Mouse (Mus musculus): ENCODE data around the gene B230219D22Rik.
A peak's percentile ranks its signal among the peaks of the same experiment; 100 is the strongest.
"Not testable (repeated sequence)": the region's sequence is repeated elsewhere in the genome, so short reads cannot be mapped to it uniquely, and the experiment has no call there.

The B230219D22Rik gene

DNA sequence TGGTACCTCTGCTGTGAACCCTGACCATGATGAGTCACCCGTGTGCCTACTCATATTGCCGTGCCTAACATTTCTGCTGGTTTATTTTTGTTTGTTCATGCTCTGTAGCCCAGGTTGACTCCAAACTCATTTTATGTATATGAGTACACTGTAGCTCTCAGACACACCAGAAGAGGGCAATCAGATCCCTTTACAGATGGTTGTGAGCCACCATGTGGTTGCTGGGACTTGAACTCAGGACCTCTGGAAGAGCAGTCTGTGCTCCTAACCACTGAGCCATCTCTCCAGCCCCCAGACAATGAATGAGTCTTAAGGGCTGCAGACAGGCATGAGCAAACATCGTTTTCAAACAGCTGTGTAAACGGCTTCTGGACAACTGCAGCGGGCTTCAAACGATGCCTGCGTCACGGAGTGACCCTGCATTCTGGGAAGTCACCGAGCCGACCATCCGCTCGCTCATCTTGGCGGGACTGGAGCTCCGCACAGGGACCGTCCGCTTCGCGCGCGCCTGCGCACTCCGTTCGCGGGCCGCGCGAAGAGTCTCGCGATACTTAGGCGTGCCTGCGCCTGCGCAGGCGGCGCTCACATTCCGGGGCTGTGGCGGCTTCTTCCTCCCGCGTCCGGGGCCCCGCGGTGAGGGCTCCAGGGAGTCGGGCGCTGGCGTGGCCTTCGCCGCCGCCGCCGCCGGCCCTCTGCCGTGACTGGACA is at the start of gene B230219D22Rik:
Gene B230219D22Rik (plus strand): TSS at position 590 of the 708 bp plus-strand sequence.
- peak; percentile 92 for DNase-seq

DNA sequence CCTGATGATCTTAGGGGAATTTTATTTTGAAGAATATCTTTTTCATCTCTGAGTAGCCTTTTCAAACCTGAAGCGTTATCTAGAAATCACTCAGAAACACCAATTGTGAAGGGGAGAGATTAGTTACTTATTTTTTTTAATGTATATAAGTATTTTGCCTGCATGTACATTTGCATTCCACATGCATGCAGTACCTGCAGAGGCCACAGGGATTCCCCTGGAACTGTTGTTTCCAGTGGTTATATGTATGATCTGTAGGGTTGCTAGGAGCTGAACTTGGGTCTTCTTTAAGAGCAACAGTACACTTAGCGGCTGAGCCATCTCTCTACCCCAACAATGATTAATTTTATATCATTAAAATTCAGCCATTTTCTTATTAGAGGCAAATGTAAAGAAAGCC is 48.4 kb upstream of the B230219D22Rik start:
- DNase-seq = peak; percentile 60

DNA sequence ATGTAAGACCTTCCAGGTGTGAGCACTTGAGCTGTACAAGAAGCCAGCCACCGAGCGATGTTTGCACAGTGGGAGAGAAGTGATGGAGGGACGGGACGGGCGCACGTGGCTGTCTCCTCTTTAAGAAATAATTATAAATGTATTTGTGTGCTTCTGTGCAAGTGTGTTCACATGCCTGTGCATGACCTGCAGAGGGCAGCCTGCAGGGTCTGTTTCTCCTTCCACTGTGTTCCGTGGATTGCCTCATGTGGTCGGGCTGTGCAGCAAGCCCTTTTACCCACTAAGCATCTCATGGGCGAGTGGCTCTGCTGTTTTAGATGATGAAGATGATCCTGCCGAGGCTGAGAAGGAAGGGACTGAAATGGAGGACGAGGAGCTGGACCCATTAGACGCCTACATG is 42.8 kb upstream of the B230219D22Rik start:
- DNase-seq = no peak

DNA sequence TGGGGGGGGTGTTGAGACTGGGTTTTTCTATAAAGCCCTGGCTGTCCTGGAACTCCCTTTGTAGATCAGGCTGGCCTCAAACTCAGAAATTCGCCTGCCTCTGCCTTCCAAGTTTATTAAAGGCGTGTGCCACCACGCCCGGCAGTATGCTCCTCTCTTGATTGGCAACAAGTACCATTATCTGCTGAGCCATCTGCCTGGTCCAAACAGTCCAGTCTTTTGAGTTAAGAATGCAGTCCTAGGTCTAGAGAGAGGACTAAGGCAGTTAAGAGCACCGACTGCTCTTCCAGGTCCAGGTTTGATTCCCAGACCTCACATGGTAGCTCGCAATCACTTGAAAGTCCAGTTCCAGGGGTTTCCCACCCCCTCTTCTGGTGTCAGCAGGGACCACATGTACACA is 41.9 kb upstream of the B230219D22Rik start:
- no peak for DNase-seq

DNA sequence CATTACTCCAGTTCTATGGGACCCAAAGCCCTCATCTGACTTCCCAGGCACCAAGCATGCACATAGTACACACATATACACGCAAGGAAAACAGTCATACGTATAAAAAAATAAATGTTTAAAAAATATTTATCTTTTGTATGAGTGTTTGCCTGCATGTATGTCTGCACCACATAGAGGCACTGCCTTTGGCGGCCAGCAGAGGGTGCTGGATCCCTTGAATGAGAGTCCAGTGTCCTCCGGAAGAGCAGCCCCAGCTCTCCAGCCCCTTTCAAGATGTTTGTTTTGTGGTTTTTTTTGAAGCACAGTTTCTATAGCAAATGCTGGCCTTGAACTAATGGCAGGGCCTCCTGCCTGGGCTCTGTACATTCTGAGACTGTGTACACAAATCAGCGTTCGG is 24.4 kb upstream of the B230219D22Rik start:
- peak; percentile 70 for DNase-seq

DNA sequence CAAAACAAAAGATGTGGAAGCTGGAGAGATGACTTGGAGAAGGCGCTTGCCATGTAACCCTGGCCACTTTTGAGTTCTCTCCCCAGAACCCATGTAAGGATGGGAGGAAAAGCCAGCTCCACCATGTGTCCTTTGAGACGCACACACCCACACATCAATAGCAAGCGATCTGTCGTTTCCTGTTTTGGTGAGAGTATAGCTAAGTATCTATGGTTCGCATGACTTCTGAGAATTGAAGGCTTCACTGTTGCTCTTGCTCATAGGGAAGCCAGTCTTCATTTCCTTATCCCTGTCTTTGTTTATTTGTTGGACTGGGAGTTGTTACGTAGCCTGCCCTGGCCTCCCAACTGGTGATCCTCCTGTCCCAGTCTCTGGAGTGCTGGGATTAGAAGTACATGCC is 20.2 kb upstream of the B230219D22Rik start:
- no peak for DNase-seq

DNA sequence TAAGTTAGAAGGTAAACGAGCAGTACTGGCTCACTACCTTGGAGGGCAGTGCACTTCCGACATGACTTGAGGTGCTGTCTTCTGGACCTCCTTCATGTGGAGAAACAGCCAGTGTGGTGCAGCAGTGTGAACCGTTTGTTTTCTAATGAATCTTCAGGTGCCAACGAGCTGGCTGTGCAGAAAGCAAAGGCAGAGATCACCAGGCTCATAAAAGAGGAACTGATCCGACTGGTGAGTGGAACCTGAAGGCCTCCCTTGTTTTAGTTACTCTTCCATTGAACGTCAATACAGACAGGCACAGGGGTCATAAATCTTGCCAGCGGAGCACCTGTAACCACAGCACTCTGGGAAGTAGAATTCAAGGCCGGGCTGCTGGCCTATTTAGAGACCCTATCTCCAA is 15.6 kb upstream of the B230219D22Rik start:
- DNase-seq = no peak

DNA sequence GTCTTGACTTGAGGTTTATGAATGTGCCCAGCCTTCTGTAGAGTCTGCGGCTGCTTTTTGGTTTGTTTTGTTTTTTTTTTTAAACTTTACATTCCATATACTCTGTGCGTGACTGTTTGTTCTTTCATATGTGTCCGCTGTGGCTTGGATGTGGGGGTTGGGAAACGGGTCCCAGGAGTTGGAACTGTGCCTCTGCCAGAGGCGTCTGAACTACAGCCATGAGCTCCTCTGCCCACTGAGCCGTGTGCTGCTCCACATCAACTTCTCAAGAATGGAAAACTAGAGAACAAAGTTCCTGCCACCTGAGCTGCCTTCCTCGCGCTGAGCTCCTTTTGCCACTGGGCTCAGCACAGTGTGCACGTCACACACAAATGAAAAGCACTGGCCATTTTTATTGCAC is 10.7 kb upstream of the B230219D22Rik start:
- DNase-seq = no peak

DNA sequence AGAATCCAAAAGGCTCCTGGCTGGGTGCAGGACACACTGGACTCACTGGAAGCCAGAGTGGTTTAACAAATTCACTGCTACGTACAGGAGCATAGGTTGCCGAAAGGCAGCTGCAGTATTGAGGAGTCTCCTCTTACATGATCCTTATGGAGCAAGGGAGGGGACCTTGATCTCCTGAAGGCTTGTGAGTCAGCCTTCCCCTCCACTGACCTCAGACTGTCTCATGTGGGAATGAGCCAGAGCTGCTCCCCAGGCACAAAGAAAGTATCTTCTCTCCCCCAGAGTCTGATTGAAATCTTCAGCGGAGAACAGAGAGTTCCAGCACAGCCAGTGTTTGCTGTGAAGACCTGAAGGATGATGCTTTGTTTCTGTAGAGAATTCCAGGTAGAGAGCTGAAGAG is 9.3 kb upstream of the B230219D22Rik start:
- DNase-seq = no peak

DNA sequence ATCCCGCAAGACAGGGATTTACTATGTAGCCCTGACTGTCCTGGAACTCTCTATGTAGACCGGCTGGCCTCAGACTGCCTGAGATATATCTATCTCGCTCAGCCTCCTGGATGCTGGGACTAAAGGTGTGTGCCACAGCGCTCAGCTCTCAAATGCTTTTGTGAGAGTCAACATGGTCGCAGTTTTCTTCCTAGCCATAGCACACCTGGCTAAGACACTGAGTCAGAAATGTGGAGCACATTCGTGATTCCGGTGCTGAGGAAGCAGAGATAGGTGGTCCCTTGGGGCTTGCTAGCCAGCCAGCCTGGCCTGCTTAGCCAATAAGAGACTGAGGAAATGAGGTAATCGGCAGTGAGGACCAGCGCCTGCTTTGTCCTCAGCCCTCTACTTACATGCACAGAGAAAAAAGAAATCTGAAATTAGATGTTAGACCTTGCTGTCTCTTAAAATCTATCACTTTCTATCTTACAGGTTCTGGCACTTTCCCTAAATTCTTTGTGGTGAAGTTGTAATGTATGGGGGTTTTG is 6.8 kb upstream of the B230219D22Rik start:
- no peak for DNase-seq

DNA sequence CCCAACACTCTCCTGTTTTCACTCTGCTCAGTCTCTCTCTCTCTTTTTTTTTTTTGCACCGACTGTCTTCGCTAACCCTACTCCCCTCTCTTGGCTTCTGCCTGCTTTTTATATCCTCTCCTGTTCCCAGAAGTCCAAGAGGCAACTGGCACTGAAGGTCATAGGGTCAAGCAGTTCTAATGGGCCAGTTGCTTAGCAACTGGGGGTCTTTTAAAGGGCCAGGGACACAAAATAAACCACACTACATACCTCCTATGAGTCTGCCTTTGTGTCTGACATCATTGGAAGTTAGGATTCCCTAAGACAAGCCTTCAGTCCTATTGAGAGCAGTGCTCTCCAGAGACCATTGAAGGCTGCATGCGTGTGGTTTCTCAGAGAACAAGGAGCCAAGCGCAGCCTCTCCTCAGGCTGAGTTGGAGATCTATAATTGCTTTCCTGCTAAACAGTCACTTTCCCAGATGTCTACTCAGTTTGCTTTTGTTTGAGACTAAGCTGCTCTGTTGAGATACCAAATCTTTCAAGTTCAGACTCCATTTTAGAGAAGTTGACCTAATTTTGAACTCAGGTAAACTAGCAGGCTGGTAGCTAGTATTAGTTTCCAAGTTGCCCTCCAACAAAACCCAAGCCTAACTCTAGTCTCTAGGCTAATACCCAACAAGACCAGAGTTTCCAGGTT is 4.9 kb upstream of the B230219D22Rik start:
- no peak for DNase-seq

DNA sequence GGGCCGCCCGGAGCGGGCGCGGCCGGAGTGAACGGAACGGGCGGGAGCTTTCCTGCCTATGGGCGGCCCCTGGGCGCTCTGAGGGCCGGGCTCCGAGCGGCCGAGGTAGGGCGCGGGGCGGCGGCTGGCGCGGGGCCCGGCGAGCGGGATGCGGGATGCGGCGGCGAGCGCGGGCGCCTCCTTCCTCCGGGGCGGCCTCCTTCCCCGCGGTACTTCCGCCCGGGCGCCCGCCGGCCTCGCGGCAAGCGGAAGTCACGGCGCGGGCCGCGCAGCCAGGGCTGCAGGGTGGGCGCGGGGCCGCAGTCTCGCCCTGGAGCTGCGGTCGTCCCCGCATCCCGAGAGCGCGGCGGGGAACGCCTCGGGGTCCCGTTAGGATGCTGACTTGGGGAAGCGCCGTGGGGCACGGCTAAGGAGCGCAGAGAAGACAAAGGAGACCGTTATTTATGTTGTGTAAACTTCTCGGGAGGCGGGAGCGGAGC is 358 bp downstream of the B230219D22Rik start:
- DNase-seq = peak; percentile 77

DNA sequence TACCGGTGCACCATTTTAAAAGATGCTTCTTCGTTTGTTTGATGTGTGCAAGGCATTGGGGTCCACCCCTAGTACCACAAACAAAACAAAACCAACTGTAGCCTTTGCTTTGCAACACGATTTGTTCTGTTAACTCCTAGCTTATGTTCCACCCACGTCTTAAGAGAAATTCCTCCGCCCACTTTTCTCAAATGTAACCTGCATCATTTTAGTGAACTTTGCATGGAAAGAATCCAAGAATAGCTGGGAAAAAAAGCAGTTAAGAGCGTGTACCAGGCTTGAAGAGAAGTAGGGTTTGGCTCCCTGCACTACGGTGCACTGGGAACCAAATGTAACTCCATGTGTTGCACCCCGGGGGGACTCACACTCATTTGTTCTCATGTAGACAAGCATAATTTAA is 1.2 kb downstream of the B230219D22Rik start:
- peak; percentile 10 for DNase-seq

DNA sequence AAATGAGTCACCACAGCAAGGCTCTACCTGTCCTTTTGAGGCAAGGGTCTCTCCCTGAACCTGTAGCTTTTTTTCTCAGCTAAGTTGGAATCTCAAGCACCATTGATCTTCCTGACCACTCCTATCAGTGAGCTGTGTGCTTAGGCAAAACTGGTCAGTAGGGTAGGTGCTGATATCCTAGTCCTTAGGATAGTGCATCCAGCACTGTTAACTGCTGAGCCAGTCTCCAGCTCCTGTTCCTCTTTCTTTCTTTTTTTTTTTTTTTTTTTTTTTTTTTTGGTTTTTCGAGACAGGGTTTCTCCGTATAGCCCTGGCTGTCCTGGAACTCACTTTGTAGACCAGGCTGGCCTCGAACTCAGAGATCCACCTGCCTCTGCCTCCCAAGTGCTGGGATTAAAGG is 3.1 kb downstream of the B230219D22Rik start:
- DNase-seq = not testable (repeated sequence)

DNA sequence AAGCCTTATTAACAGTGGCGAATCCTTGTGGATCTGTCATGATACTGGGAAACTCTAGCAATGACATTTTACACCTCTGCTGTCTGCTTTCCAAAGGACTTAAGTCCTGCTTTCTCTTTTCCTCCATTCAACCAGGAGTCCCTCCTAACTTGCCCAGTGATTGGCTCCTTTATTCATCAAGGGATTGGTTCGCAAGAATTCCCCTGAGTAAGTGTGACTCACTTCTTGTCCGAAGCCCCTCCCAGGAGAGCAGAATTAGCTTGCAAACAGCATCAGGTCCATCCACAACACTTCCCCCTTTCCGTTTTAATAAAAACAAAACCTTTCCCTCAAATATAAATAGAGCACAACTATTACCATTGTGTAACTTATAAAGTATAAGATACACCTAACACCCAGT is 11.4 kb downstream of the B230219D22Rik start:
- DNase-seq = no peak

DNA sequence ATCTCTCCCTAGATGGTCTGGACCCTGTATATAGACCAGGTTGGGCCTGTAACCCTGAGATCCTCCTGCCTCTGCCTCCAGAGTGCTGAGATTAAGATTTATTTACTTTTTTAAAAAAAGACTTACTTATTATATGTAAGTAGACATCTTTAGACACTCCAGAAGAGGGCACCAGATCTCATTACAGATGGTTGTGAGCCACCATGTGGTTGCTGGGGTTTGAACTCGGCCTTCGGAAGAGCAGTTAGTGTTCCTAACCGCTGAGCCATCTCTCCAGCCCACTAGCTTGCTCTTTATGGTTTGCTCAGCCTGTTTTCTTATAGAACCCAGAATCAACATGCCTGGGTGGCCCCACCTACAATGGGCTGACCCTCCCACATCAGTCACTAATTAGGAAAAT is 19.9 kb downstream of the B230219D22Rik start:
- no peak for DNase-seq

DNA sequence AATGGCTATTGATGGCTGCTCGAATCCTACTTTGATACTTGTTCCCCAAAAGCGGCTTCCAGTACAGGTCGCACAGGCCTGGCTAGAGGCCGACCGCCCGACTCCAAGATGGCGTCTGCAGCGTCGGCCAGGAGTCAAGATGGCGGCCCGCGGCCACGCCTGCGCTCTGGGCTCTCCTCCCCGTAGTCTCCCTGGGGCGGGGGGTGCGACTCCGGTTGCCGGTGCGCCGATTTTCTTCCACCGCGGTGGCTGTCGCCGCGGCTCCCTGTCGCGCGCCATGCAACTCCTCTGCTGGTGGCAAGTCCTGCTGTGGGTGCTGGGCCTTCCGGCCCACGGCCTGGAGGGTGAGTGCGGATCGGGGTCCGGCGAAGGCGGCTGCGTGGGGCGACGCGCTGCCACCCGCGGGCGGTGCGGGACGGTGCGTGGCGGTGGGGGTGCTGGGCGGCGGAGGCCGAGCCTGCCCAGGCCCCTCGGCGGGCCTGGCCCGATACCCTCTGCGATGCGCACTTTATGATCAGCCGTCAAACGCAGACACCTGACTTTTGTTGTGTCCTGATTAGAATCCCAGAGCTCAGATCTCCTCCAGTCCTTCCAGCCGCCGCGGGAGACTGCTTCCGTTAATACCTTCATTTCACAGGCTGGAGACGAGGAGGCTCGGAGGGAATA is 21.7 kb downstream of the B230219D22Rik start, which contains the start of gene Txndc15:
Gene Txndc15 (plus strand): TSS at position 150 of the 666 bp plus-strand sequence.
- DNase-seq = peak; percentile 90

DNA sequence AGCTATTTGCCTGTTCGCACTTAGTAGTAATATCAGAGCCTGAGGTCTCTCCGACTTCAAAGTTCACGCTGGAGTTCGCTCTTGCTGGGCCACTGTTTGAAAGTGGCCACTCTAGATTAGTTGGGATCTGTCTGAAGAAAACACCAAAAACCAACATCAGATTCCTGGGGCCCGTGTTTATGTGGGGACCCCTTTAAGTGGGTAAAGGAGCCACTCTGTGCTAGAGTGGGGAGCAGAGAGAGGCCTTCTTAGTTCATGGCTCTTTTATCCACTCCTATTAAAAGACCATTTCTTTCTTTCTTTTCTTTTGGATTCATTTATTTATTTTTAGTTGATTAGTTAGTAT is 22.2 kb downstream of the B230219D22Rik start:
- DNase-seq = no peak

DNA sequence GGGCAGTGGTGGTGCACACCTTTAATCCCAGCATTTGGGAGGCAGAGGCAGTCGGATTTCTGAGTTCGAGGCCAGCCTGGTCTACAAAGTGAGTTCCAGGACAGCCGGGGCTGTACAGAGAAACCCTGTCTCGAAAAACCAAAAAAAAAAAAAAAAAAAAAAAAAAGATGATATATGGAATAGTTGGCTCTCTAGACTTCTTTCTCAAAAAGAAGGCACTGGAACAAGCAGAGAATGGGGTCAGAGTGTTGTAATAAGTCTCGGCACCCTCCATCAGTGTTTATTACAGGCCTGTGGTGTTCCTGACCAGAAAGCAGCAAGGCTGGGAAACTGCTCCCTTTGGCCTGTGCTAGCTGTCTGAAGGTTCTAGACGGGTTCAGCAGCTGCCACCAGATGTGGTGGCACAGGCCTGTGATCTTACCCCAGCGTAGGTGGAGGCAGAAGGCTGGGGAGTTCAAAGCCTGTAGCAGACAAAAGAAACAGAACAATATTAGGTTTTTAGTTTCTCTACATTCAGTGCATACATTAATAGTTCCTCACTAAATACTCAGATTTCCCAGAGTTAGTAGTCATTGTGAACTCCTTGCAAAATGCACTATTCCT is 23.1 kb downstream of the B230219D22Rik start:
- peak; percentile 58 for DNase-seq

DNA sequence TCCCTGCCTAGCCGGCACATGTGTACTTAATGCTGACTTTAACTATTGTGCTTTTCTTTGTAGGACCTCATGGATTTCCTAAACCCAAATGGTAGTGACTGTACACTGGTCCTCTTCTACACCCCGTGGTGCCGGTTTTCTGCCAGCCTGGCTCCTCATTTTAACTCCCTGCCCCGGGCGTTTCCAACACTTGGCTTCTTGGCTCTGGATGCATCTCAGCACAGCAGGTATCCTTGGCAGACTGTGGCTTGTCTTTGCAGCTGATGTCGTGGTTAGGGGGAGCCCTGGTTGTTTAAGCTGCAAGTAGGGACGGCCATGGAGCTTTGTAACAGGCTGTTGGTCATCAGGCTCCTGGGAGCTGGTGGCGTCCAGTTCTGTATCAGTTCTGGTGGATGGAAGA is 28.6 kb downstream of the B230219D22Rik start:
- no peak for DNase-seq

DNA sequence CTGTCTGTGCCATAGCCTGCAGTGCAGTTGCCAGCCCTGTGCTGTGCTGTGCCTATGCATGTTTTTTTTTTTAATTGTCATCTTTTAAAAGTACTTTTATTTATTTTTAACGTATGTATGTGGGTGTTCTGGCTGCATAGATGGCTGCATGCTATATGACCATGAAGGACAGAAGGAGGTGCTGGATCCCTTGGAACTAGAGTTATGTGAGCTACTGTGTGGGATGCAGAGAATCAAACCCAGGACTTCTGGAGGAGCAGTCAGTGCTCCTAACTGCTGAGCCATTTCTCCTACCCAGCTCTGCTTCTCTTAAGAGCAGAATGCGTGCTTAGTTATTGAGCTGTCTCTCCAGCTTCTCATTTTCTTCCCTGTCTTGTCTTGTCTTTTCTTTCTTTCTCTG is 29.1 kb downstream of the B230219D22Rik start:
- DNase-seq = no peak

DNA sequence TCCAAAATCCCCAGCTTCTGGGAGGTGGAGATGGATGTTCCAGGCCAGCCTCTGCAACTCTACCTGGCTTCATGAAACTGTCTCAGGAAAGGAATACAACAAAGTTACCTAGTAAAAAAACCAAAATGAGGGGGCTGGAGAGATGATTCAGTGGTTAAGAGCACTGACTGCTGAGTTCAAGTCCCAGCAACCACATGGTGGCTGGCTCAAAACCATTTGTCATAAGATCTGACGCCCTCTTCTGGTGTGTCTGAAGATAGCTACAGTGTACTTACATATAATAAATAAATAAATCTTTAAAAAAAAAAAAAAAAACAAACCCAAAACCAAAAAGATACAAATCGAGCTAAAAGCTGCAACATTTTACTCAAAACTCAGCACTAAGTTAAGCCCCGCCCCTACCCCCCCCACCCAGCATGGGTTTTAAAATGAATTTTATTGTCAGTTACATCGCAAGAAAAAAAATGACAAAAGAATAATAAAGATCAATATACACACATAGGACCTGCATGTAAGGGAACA is 33.7 kb downstream of the B230219D22Rik start:
- peak; percentile 29 for DNase-seq
